Mouse (Mus musculus): ENCODE measurements around the gene Epha2. TPM values are rescaled to one million over a fixed set of nuclear protein-coding genes. Genes with fewer than 3 reads are reported as not detected.
A peak's percentile ranks its signal among the peaks of the same experiment; 100 is the strongest.

The Epha2 gene
- 1 to 10 TPM; 2.5 to 2.7 TPM for total RNA-seq (2021)
- long read RNA-seq, partial matches to known transcripts, result 1 of 1 reads
- long read RNA-seq, other reads (novel, unspliced or antisense), result 0 of 1 reads

DNA sequence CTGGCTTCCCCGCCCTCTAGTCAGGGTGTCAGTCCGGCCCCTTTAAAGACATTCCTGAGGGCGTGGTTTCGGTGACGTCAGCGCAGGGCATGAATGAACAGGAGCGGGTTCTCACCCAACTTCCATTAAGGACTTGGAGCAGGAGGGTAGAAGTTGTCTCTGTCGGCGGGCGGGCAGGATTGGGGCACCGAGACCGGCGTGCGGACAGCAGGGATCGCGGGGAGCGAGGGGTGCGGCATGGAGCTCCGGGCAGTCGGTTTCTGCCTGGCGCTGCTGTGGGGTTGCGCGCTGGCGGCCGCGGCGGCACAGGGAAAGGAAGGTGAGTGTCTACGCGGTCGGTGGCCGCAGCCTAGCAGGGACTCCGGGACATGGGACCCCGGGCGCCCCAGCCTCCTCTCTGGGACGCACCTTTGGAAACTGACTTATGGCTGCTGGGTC, at the start of gene Epha2:
TSS of gene Epha2 (plus strand) at position 125 of the 438 bp plus-strand sequence.
- peak; percentile 75 to 78 for DNase-seq (ENCODE audit: low spot score in 2 of 2)

DNA sequence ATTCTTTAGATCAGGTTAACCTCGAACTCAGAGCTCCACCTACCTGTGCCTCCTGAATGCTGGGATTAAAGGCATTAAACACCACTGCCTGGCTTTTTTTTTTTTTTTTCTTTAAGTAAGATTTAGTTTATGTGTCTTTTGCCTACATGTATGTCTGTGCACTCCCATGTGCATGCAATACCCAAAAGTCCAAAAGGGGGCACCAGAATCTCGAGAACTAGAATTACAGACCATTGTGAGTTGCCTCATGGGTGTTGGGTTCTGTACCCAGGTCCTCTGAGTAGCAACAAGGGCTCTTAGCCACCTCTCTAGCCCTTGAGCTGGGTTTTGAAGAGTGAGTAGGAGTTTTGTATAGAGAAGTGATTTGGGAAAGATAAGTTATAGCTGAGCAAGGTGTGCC, 48.4 kb upstream of the Epha2 start:
- DNase-seq (ENCODE audit: low spot score in 2 of 2), result no peak

DNA sequence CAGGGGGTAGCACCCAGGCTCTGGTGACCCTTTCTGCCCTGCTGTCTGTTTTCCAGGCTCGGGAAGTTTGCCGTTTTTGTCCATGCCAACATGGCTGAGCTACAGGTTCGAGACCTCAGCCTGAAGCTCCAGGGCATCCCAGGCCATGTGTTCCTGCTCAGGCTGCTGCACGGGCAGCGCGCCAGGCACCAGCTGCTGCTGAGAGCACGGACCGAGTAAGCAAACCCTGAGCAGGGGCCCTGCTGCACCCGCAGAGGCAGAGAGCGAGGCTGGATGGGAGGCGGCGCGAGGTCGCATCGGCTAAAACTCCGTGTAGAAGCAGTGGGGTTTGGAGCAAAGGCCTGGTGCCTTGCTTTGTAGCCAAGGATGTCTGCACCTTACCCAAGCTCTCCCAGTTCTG, 46.8 kb upstream of the Epha2 start:
- DNase-seq (ENCODE audit: low spot score in 2 of 2), result no peak

DNA sequence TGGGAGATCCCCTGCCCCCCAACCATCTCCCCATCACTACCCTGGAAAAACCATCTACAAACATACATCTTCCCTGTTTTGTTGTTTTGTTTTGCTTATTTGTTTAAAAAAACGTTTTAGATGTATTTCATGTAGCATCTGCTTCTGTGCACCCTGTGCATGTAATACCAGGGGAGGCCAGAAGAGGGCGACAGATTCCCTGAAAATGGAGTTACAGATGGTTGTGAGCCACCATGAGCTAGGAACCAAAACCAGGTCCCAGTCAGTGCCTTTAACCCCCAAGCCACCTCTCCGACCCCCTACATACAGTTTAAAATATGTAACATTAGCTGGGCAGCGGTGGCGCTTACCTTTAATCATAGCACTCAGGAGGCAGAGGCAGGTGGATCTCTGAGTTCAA, 43.6 kb upstream of the Epha2 start:
- DNase-seq (ENCODE audit: low spot score in 2 of 2), result no peak

DNA sequence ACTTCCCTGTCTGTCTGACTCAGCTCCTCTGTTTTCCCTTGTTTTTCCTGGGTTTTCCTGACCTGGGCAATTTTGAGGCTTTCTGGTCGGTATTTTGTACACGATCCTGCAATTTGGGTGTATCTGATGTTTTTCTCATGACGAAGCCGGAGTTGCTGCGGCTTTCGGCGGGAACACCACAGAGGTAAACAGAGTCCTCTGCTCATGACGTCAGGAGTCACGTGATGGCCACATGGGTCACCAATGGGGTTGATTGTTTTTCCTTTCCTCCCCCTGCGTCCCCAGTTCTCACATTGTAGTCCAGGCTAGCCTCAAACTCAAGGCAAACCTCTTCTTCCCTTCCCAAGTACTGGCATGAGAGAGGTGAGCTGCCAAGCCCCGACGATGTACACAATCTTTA, 41.6 kb upstream of the Epha2 start:
- no peak for DNase-seq (ENCODE audit: low spot score in 2 of 2)

DNA sequence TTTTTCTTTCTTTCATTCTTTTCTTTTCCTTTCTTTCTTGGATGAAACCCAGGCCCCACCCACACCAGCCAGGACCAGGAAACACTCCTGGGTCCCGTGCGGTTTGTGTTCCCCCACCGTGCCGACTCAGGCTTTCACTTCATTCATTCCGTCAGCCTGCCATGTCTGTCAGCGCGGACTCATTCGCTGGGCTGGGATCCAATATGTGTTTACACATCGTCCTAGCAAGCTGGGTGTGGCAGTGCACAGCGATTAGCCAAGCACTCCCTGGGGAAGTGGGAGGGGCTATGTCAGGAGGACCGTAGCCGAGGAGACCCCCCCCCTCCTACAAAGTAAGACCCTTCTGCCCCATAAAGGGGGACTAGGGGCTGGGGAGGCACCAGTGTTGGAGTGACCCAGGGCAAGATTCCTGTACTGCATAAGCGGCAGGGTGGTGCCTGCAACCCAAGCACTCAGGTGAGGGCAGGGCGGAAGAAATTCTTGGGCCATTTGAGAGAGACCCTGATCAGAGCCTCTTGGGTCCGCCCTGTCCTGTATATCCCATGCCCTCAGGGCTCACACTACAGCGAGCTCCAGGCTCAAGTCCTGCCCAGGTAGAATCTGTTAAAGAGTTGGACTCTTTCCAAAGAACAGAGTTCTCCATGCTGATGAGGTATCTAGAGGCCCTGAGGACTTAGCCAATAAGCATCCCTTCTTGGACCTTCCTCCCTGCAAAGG, 40.9 kb upstream of the Epha2 start:
- no peak for DNase-seq (ENCODE audit: low spot score in 2 of 2)

DNA sequence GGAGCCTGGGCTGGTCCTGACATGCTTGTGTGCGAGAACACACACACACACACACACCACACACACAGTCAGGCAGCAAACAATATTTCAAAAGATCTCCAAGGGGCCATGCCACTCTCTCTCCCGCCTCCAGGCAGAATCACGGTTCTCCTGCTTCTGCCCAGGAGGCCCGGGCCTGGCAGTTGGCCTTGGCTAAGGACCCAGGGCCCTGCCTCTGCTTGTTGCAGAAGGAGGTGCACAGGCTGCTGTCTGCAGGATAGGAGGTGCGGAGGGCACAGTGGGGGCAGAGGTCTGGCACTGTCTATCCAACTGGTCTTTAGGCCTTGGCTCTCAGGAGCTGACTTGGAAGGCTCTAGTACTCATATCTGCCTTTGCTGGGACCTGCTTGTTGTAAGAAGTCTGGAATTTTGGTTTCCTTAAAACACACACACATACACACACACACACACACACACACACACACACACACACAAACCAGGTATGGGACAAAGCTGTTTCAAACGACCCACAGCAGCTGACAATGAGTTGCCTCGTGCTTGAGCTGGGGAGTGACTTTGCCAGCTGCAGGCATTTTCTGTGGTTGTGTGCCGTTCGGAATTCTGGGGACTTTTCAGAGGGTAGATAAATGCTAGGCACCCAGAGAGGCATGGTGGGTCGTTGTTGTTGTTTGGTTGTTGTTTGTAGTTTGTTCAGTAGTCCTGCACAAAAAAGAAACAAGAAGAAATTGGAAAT, 38.0 kb upstream of the Epha2 start:
- no peak for DNase-seq (ENCODE audit: low spot score in 2 of 2)

DNA sequence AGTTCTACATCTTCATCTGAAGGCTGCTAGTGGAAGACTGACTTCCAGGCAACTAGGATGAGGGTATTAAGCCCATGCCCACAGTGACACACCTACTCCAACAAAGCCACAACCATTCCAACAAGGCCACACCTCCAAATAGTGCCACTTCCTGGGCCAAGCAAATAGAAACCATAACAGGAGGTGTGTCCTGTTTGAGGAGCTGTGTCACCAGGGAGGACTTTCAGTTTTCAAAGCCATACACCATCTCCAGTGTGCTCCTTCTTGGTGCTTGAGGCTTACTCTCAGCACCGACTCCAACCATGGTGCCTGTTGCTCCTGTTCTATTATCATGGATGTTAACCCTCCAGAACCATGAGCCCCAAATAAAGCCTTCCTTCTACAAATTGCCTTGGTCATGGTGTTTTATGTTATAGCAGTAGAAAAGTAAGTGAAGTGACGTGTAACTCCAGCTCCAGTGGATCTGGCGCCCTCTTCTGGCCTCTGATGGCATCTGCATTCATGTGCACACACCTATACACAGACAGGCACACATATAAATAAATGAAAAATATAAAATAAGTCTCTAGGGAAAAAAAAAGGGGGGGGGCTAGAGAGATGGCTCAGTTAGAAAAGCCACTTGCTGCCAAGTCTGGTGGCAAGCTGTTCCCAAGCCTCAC, 34.9 kb upstream of the Epha2 start:
- no peak for DNase-seq (ENCODE audit: low spot score in 2 of 2)

DNA sequence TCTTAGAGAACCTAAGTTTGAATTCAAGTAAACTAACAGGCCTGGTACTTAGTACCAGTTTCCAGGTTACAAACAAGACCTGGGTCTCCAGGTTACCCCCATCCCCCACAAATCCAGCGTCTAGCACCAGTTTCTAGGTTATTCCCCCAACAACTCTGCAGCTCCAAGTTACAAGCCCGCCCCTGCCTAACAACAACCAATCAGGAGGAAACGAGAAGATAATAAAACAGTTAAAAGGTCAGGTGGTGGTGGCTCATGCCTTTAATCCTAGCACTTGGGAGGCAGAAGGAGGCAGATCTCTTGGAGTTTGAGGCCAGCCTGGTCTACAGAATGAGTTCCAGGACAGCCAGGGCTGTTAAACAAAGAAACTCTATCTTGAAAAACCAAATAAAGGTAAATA, 33.8 kb upstream of the Epha2 start:
- no peak for DNase-seq (ENCODE audit: low spot score in 2 of 2)

DNA sequence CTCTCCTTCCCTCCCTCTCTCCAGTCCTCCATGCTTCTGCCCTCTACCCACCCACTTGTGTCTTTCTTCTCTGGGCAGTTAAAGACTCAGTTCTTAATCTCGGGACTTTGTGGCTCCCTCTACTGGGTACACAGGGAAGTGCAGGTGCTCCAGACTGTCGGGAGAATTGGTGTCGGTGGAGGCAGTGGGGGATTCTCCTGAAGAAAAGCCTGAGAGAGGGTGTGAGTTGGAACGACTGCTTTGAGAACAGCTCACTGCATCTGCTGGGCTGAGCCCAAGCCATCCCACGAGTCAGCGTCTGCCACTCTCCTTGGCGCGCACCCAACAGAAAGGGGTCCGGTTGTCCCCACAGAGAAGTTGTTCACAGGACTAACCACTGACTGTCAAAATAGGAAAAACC, 33.2 kb upstream of the Epha2 start:
- peak; percentile 65 to 69 for DNase-seq (ENCODE audit: low spot score in 2 of 2)

DNA sequence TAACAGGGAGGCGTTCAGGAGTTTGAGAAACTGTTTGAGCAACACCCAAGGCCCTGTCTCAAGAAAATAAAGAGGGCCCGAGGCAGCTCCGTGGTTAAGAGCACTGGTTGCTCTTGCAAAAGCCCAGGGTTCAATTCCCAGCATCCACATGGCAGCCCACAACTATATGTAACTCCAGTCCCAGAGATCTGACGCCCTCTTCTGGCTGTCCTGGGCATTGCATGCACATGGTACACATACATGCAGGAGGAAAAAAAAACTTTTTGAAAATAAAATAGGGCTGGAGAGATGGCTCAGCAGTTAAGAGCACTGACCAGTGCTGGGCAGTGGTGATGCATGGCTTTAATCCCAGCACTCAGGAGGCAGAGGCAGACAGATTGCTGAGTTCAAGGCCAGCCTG, 32.7 kb upstream of the Epha2 start:
- no peak for DNase-seq (ENCODE audit: low spot score in 2 of 2)

DNA sequence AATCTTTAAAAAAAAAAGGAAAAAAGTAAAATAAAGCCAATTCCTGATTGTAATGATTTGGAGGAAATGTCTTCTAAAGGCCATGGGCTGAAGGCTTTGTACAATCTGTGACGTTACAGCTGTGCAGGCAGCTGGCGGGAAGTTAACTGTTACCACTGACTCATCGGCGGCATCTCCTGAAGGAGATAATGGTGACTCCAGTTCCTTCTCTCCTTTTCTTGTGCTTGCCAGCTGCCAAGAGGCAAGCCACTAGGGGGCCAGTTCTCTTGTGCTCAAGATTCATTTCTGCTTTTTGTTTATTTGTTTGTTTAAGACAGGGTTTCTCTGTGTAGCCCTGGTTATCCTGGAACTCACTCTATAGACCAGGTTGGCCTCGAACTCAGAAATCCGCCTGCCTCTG, 32.0 kb upstream of the Epha2 start:
- no peak for DNase-seq (ENCODE audit: low spot score in 2 of 2)

DNA sequence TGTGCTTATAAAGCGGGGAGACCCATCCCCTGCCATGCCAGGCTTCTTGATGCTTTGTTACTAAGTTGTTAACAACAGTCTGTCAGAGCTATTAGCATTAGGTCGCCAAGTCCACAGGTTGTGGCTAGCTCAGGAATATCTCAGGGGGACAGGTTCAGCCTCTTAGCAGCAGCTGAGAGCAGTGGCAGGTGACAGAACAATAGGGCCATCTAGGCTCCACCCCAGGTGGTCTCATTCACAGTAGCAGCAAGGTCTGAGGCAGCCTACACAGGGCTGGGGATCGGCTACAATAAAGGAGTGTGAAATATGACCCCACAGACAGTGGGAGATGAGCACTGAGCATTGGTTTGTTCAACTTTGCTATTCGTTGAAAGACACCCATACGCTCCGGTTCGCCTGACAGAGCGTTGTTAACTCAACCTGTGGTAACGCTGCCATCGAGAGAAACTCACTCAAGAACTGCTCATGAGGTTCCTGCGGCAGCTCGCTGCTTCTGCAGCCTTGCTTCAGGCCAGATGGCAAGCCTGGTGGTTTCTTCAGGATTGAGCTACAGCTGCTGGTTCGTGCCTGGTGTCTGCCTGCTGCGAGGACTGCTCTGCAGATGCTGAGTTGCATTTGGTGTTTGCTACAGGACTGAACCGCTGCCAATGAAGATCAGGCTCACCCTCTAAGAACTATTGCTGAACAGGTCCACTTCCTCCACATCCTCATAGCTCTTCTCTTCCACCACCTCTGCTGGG, 30.7 kb upstream of the Epha2 start:
- no peak for DNase-seq (ENCODE audit: low spot score in 2 of 2)

DNA sequence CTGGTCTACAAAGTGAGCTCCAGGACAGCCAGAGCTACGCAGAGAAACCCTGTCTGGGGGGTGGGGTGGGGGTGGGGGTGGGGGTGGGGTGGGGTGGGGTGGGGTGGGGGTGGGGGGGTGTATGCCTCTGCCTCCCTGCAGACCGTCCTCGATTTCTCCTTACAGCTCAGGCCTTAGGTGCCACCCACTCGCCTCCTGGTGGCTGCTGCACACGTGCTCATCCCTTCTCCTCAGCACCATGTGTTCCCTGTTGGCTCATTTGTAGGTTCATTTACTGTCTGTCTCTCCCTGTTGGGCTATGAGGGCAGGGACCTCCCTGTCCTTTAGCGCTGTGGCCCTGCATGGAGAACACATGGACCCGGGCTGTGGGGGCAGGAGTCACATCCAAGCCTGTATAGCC, 29.8 kb upstream of the Epha2 start:
- DNase-seq (ENCODE audit: low spot score in 2 of 2), result no peak

DNA sequence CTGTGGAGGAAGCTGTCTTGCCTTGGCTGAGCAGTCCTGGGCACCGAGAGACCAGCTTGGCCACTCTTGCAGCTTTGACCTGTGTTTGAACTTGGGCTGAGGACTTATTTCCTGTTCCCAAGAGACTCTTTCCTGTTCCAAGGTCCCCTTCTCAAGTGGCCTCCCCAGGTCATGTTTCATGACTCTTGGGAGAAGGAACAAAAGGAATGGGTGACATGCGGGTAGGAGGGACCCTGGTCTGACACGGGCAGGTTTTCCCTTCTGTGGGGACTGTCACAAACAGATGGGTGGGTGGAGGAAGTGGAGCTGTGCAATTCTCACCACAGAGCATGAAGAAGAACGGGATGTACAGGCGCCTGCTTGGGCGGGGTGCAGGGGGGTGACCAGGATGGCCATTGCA, 29.3 kb upstream of the Epha2 start:
- no peak for DNase-seq (ENCODE audit: low spot score in 2 of 2)

DNA sequence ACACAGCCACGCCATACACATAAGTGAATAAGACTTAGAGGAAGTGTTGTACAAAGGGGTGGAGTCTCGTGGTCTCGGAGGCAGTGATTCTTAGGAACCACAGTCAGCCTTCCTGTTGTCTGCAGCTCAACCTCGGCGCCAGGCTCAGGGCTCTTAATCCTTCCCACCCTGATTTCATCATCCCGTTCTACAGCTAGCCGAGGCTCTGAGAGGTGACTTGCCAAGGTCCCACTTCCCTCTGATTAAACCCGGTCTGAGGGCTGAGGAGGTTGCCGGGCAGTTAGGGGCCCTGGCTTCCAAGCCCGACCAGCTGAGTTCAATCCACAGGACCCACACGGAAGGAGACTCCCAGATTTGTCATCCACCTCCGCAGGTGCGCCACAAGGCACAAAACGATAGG, 28.2 kb upstream of the Epha2 start:
- DNase-seq (ENCODE audit: low spot score in 2 of 2), result no peak

DNA sequence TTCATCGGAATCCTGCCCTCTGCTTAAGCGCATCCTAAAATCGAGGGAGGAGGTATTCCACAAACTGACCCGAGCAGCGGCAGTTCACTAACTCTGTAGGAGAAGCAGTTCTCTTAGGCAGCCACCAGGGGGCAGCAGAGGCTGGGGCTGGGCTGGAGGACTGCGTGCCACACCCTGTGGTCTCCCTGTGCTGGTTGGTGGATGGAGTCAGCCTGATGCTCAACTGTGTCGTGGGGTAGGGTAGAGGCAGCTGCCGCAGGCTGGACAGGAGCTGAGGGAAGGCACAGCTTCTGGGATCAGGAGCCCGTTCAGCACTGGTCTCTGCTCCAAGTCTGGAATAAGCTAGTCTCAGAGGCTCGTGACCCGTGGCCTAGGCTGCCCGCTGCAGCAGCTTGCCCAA, 27.7 kb upstream of the Epha2 start:
- DNase-seq (ENCODE audit: low spot score in 2 of 2), result peak; percentile 87 to 90

DNA sequence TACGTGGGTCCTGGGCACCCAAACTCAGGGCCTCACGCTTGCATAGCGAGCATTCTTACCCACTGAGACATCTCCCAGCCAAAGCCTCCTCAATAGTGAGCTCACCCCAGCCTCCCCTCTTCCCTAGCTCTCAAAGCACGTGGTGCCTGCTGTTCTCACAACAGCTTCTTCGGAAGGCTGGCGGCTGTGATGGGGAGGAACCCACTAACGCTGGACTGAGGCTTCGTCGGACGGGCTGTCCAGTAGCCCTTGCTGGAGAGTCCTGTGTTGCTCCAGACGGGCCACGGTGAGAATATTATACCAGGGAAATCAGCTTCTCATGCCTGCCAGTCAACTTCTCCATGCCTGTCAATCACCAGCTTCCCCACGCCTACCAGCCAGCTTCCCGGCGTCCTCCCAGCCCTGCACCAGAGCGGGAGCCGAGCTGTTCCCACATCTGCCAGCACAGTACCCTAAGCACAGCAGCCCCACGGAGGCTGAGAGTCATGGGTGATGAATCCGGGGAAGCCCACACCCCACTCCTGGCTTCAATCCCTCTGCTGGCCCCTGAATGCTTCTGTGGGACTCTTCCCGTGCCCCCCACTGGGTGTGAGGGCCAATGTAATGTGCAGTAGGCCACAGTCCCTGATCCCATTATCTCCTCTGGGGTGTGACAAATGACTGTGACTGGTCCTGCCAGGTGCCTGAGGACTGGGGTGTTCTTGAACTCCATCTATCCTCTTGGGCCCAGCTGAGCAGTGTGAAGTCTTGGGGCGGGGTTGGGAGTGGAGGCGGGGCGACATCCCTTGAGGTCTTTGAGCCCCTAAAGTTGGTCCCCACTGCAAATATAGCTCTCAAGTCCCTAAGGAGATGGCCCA, 26.3 kb upstream of the Epha2 start:
- DNase-seq (ENCODE audit: low spot score in 2 of 2), result peak; percentile 34 to 39

DNA sequence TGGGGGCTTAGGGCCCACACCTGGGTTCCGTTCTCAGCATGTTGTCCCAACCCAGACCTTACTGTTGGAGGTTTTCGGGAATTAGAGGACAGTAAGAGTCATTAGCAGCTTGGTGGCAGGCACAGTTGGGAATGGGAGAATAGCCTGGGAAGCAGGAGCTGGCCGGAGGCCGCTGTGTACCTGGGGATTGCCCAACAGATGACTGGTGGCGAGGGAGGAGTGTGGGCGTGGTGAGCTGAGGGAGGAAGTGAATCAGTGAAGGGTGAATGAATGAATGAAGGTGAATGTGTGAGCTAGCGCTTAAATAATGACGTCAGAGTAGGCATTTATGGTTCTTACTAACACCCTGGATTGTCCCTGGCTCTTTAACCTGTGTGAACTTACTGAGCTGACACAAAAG, 23.9 kb upstream of the Epha2 start:
- no peak for DNase-seq (ENCODE audit: low spot score in 2 of 2)

DNA sequence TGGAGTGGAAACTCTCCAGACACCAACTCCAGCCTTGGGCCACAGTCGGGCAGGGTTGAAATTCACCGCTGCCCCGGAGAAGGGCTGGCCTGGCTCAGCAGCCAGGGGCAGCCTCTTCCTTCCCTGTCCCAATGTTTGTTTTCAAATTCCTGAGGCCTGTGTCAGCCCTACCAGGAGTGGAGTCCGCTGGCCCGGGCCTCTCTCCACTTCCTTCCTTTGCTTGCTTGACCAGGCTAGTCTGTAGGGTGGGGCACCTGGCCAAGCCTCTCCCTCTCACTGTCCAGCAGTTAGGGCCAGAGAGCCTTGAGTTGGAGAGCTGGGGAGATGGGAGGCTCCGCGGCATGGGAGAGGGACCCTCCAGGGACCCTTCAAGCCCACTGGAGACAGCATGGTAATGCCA, 22.9 kb upstream of the Epha2 start:
- no peak for DNase-seq (ENCODE audit: low spot score in 2 of 2)

DNA sequence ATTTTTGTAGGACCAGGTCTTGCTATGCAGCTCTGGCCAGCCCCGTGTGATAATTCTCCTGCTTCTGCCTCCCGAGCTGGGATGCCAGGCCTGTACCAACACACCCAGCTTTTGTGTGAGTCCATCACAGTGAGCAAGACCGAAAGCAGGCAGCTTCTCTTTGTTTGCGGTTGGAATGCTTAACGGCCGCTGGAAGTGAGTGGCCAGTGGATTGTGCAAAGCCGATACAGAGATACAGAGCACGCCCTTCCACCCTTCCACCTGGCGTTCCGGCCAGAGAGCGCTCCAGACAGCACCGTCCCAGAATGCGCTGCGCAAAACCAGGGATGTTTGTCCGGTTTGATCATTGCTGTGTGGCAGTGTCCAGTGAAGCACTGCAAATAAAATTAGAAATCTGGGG, 21.7 kb upstream of the Epha2 start:
- no peak for DNase-seq (ENCODE audit: low spot score in 2 of 2)

Data from layer of hippocampus, postnatal 10 days (tissue).